Mouse (Mus musculus): ENCODE data around the gene Polr2e.

DNA sequence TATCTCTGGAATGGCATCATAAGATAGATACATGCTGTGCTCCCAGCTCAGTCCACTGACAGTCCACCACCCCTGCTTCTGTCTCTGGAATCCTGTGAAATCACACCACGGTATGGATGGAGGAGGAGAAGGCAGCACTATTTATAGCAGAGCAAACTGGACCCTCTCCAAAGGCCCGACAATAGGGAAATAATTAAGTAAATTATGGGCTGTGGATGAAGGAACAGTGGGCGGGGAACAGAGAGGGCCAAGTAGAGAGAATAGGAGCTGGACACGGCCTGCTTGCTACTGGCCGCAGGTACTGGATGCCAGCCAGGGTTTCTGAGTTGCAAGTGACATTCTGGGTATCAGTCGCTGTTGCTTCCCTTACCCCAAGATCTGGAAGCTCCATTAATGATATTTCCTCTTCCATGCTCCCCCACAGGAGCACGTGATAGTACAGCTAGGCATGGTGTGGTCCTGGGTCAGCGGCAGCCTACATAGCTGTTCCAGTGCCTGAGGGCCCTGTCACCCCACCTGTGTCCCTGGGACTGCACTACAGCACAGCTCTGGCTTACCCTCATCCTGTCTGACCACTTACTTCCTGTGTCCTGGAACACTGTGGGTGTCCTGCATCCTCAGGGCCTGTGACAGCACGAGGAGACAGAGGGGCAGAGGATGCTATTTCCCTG, 45.4 kb upstream of the Polr2e start:
- TF ChIP-seq CTCF (IDR thresholded peaks at IDR 0.05; ENCODE audit: low read depth) (no peak), EP300 (IDR thresholded peaks at IDR 0.05; ENCODE audit: low read depth) (no peak)

Data from heart, postnatal 0 days (tissue).